Mouse (Mus musculus) testis, adult 2 months (tissue): ENCODE results near the gene Uggt1. TPM values are rescaled to one million over a fixed set of nuclear protein-coding genes. Genes with fewer than 3 reads are reported as not detected.

Experiments
- H3K27ac ChIP-seq: fragments of 200-500 bp; 2 replicates; pipeline ENCODE4 v1.5.1; 2012; ENCODE audit warnings: low read depth, low read length; ENCODE audit not compliant: control insufficient read depth, insufficient read depth
- H3K27me3 ChIP-seq: fragments of 200-500 bp; 2 replicates; pipeline ENCODE4 v1.6.1; 2012; ENCODE audit warnings: mild to moderate bottlenecking, low read length, moderate library complexity; ENCODE audit not compliant: control insufficient read depth, insufficient read depth
- H3K36me3 ChIP-seq: fragments of 200-500 bp; 2 replicates; pipeline ENCODE4 v1.6.1; 2012; ENCODE audit warnings: mild to moderate bottlenecking, low read length; ENCODE audit not compliant: control insufficient read depth, insufficient read depth
- H3K4me1 ChIP-seq: fragments of 200-500 bp; 2 replicates; pipeline ENCODE4 v1.6.1; 2012; ENCODE audit warnings: low read length; ENCODE audit not compliant: control insufficient read depth, insufficient read depth
- H3K4me3 ChIP-seq: fragments of 200-500 bp; 2 replicates; pipeline ENCODE4 v1.5.1; 2012; ENCODE audit warnings: low read depth, mild to moderate bottlenecking, low read length, moderate library complexity, mixed read lengths; ENCODE audit not compliant: control insufficient read depth
- CTCF ChIP-seq: fragments of 200-500 bp; IDR thresholded peaks from 2 replicates; pipeline ENCODE4 v1.5.1; 2012; ENCODE audit warnings: low read depth, mild to moderate bottlenecking, inconsistent platforms, low read length, moderate library complexity; ENCODE audit not compliant: control insufficient read depth, insufficient read depth, insufficient replicate concordance
- POLR2A ChIP-seq: fragments of 200-500 bp; IDR thresholded peaks from 2 replicates; pipeline ENCODE4 v1.6.1; 2012; ENCODE audit warnings: low read depth, mild to moderate bottlenecking, inconsistent platforms, low read length, moderate library complexity; ENCODE audit not compliant: control insufficient read depth
- polyA plus RNA-seq: library from polyadenylated mRNA; depleted of rRNA; stranded (reverse); fragments of >200 nt; gene quantifications from 2 replicates; pipeline ENCODE4 v1.2.3, GENCODE M21; 2012

Uggt1 gene
- polyA plus RNA-seq, 1 experiment: 8.4 TPM

DNA sequence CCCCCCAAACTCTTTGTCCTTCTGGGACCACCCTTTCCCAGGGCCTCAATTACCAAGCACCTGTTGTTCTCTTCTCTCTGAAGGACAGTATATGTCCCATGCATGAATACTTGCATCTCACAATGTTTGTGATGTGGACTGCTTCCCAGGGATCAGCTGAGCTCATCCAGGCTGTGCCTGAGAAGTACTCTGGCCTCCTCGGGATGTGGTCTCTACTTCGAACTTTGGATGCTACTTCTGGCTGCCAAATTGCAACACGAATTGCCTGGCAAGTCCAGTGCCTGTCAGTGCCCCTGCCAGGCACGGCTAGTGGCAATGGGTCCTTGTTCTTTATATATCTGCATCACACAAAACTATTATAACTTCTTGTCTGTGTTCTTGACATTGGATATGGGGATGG, 134.5 kb downstream of the Uggt1 start:
- H3K27ac ChIP-seq: no peak overlapping the region
- TF ChIP-seq CTCF (no peak), POLR2A (no peak)
- H3K4me3 ChIP-seq: no peak overlapping the region
- no peaks in the 10 kb centered on the region for H3K27me3 ChIP-seq
- H3K36me3 ChIP-seq: no peaks in the 10 kb centered on the region
- peaks cover 2% of the 10 kb centered on the region; the same call in 1 of the 2 replicates for H3K4me1 ChIP-seq

DNA sequence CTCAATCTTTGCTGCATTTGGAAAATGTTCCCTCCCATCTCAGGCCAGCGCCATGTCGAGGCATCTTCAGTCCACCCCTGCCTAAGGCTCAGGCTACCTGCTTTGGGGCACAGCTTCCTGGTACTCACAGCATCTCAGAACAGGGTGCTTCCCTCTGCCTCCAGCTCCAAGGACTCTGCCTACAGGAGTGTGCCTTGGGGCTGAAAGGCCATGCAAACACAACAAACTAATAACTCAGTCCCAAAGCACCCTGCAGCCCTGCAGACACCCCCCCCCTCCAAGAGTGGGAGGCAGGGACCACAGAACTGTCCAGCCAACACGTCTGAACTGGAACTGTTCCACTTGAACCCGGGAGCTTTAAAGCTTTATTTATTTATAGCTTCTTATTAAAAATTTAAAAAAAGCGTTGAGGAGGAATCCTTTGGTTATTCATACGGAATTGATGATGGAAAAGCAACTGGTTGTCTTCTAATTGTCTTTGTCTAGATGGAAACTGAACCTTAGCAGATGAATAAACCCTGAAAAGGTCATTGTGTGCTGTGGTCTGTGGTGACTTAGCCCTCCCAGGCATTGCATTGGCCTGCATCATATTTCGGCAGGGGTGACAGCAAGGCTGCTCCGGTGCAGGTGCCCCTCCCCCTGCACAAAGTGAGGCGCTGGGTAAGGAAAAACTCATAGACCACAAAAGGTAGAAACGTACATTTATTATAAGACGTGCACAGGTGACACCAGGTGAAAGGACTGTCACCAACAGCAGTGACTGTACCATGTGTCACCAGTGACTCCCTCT, 138.4 kb downstream of the Uggt1 start:
- H3K27ac ChIP-seq: no peak overlapping the region
- no peaks in the 10 kb centered on the region for H3K27me3 ChIP-seq
- peaks cover 8% of the 10 kb centered on the region for H3K4me1 ChIP-seq
- no peak overlapping the region for H3K4me3 ChIP-seq
- TF ChIP-seq CTCF (no peak), POLR2A (no peak)
- no peaks in the 10 kb centered on the region for H3K36me3 ChIP-seq

DNA sequence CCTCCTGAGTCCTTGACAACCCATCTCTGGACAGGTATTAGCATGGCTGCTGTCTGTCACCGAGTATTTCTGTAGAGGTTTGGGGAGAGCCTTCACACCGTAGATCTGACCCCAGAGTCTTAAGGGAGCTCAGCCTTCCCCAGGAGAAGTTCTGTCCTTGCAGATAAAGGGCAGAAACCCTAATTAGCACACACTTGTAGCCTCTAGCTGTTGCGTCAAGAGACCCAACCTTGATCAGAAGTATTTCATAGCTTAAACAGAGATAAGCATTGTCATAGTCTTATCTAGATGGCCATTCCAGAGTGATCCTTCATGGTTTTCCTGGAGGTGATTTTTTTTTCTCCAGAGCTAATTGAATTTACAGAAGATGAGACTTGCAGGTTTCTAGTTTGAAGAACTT, 144.1 kb downstream of the Uggt1 start:
- Histone ChIP-seq H3K36me3 (no peaks in the 10 kb centered on the region), H3K27ac (no peak overlapping the region), H3K4me1 (peaks cover 8% of the 10 kb centered on the region), H3K4me3 (no peak overlapping the region), H3K27me3 (no peaks in the 10 kb centered on the region)
- TF ChIP-seq CTCF (no peak), POLR2A (no peak)

DNA sequence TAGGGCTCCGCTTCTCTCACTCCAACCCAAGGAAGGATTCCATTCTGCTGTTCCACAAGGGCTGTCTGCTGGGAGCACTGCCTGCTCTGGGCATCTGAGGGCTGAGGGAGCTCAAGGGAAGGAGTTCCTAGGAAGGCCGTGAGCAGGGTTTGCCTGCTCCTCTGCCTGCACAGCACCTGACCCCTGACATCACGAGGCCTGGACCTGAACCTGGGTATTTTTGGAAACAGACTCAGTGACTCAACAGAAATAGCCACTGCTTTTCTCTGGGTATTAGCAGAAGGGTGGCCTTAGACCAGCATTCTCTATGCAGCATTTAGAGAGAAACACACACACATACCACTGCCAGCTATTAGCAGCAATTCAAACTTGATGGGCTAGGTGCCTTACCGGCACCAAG, 146.1 kb downstream of the Uggt1 start:
- no peaks in the 10 kb centered on the region for H3K36me3 ChIP-seq
- no peak for TF ChIP-seq POLR2A
- TF ChIP-seq CTCF: no peak
- no peak overlapping the region for H3K27ac ChIP-seq
- H3K4me1 ChIP-seq: peaks cover 3% of the 10 kb centered on the region; the same call in 1 of the 2 replicates
- no peaks in the 10 kb centered on the region for H3K27me3 ChIP-seq
- H3K4me3 ChIP-seq: no peak overlapping the region

DNA sequence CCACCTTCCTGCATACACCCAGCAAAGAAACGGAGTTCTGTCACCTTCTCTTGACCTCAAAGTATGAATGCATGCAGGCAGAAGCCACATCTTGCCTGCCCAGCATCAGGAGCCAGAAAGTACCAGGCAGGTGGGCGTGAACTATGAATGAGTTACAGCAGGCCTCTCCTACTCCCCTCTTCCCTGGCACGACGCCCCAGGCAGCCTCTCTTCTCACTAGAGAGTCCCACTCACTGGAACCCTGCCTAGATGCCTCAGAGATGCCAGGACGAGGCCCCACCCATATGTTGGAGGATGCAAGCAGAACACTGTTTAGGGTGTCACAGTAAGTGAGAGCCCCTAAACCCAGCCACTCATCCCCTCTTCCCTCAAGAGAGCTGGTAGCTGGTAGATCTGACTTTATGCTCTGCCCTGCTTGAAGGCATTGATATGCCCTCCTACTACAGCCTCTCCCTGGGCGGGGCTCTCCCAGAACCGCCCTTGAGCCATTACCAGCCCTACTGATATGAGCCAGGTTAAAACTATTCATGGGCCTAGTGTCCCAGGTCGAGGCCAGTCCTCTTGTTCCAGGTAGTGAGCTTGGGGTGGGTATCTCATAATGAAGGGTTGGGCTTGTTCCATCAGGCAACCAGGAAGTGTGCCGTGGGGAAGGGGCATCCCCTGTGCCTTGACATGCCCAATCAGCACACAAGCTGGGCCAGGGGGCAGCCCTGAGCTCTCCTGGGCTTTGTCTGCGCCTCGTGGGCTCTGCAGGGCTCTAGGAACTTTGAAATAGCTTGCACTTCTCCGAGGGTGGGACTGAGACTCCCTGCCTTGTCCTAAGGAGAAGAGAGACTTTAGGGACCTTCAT, 148.9 kb downstream of the Uggt1 start:
- Histone ChIP-seq H3K4me1 (0 out of 2 replicates have a peak, but pooled peaks cover 3% of the 10 kb centered on the region), H3K4me3 (no peak overlapping the region), H3K36me3 (no peaks in the 10 kb centered on the region), H3K27me3 (no peaks in the 10 kb centered on the region), H3K27ac (no peak overlapping the region)
- no peak for TF ChIP-seq CTCF
- TF ChIP-seq POLR2A: no peak

DNA sequence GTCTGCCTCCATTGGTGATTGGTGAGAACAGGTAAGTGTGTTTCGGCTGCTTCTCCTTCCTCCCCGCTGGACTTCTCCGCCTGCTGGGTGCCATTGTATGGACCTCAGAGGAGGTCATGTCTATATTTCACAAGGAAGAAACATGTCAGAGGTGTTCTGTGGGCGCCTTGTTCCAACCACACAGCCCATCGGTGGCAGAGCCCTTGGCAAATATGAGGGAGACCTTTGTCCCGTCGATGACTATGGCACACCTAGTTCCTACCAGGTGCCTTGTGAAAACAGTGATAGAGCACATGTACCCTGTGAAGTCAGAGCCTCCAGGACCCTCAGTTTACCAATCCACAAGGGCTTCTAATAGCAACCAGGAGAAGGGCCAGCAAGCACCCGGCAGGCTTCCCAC, 150.8 kb downstream of the Uggt1 start:
- no peak overlapping the region for H3K27ac ChIP-seq
- H3K36me3 ChIP-seq: no peaks in the 10 kb centered on the region
- TF ChIP-seq CTCF: no peak
- H3K4me3 ChIP-seq: no peak overlapping the region
- H3K27me3 ChIP-seq: no peaks in the 10 kb centered on the region
- H3K4me1 ChIP-seq: 0 out of 2 replicates have a peak, but pooled peaks cover 5% of the 10 kb centered on the region

DNA sequence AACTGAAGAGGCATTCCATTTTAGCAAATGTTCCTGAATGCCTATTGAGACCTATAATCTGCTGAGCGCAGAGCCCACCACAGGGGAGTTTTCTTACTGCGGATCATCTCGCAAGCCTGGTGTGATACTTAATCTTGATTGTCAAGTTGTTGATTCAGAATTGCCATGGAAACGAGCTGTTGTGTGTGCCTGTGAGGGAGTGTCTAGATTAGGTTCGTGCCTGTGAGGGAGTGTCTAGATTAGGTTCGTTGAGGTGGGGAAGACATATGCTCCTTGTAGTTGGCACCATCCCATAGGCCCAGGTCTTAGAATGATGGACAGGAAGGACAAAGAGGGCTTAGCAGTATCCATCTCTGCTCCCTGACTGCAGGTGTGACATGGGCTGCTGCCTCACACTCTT, 153.3 kb downstream of the Uggt1 start:
- peaks cover 5% of the 10 kb centered on the region; the same call in 1 of the 2 replicates for H3K4me1 ChIP-seq
- no peaks in the 10 kb centered on the region for H3K27me3 ChIP-seq
- H3K27ac ChIP-seq: no peak overlapping the region
- no peak overlapping the region for H3K4me3 ChIP-seq
- H3K36me3 ChIP-seq: no peaks in the 10 kb centered on the region
- no peak for TF ChIP-seq CTCF
- no peak for TF ChIP-seq POLR2A
